Mouse (Mus musculus) erythroid progenitor cell, adult 5-6 weeks (primary cell): ENCODE results near the gene Ak5. TPM values are rescaled to one million over a fixed set of nuclear protein-coding genes. Genes with fewer than 3 reads are reported as not detected.
"Not testable (repeated sequence)": the region's sequence is repeated elsewhere in the genome, so short reads cannot be mapped to it uniquely, and the experiment has no call there.

Experiments used
- ATAC-seq: replicated peaks from 2 replicates; pipeline ENCODE4 v1.8.0; 2016; ENCODE audit warnings: moderate number of reproducible peaks, mild to moderate bottlenecking, moderate TSS enrichment, inconsistent platforms; ENCODE audit not compliant: poor library complexity, low FRiP score, severe bottlenecking
- total RNA-seq, 2 experiments: library from RNA; stranded (forward) in 1 of 2; stranded (reverse) in 1 of 2; fragments of 150-400 nt in 1 of 2; fragments of 186-747, 209-891 nt in 1 of 2; gene quantifications; 2 replicates each; pipeline versions ENCODE4 v1.2.3 to v1.2.4; 2015 to 2017; ENCODE audit warnings: low replicate concordance in 2 of 2

The Ak5 gene
- total RNA-seq, 2 experiments from 2014 or later: not detected

- ATAC-seq: no peak
These were observed 206.1 kb downstream of the Ak5 start for GRCm38 (mm10) chr3:152462038-152462547.

GRCm38 (mm10) chr3:152460802-152461201 lies 207.4 kb downstream of the Ak5 start:
- no peak for ATAC-seq

- not testable (repeated sequence) for ATAC-seq
These were observed 209.3 kb downstream of the Ak5 start for GRCm38 (mm10) chr3:152458875-152459274.

GRCm38 (mm10) chr3:152457308-152458035 lies 210.7 kb downstream of the Ak5 start:
- ATAC-seq: peak; percentile 63

- no peak for ATAC-seq
These were observed 215.0 kb downstream of the Ak5 start for GRCm38 (mm10) chr3:152453163-152453562.

- ATAC-seq: no peak
These were observed 221.2 kb downstream of the Ak5 start for GRCm38 (mm10) chr3:152446966-152447365.

- no peak for ATAC-seq
These were observed 224.0 kb downstream of the Ak5 start for GRCm38 (mm10) chr3:152444114-152444513.

GRCm38 (mm10) chr3:152442795-152443194 lies 225.4 kb downstream of the Ak5 start:
- ATAC-seq: no peak

- no peak for ATAC-seq
These were observed 230.1 kb downstream of the Ak5 start for GRCm38 (mm10) chr3:152438068-152438467.

GRCm38 (mm10) chr3:152435590-152435989 lies 232.6 kb downstream of the Ak5 start:
- ATAC-seq: no peak

- no peak for ATAC-seq
These were observed 235.5 kb downstream of the Ak5 start for GRCm38 (mm10) chr3:152432677-152433076.

GRCm38 (mm10) chr3:152428925-152429324 lies 239.2 kb downstream of the Ak5 start:
- ATAC-seq: no peak

Other genes with a start within 250 kb of the Ak5 start
- 9.4 and 21.4 TPM in 2 replicates for gene Pigk, start 45.7 kb upstream of the Ak5 start, total RNA-seq (2015; ENCODE audit: low replicate concordance)
- gene Pigk, start 45.7 kb upstream of the Ak5 start, total RNA-seq (2017; ENCODE audit: low replicate concordance): 17.6 and 27.5 TPM in 2 replicates